Mouse (Mus musculus): ENCODE measurements at regions not wholly inside any gene's neighbourhood (a gene's known extent, or its start where the extent isn't known, plus 50 kb on each side); places are given as distances from the start of the nearest gene placed in this dataset.
A peak's percentile ranks its signal among the peaks of the same experiment; 100 is the strongest.

GRCm38 (mm10) chr14:114791831-114792224 lies 300.2 kb upstream of the Gpc5 start:
- no peak for DNase-seq (ENCODE audit: low read depth, low spot score)
- 40% methylated on average over 4 of the region's 4 CpGs for WGBS

- WGBS = 91% methylated on average over 11 of the region's 11 CpGs
- DNase-seq (ENCODE audit: low read depth, low spot score) = no peak
These were observed 287.4 kb upstream of the Gpc5 start for GRCm38 (mm10) chr14:114804643-114805042.

GRCm38 (mm10) chr14:114808621-114809020 lies 283.4 kb upstream of the Gpc5 start:
- DNase-seq (ENCODE audit: low read depth, low spot score) = no peak
- 82% methylated on average over 2 of the region's 2 CpGs for WGBS

- no peak for DNase-seq (ENCODE audit: low read depth, low spot score)
- WGBS = 49% methylated on average over 1 of the region's 1 CpGs
These were observed 271.3 kb upstream of the Gpc5 start for GRCm38 (mm10) chr14:114820677-114821076.

GRCm38 (mm10) chr14:114821098-114821594 lies 270.9 kb upstream of the Gpc5 start:
- WGBS = 41% methylated on average over 2 of the region's 2 CpGs
- no peak for DNase-seq (ENCODE audit: low read depth, low spot score)

- 75% methylated on average over 5 of the region's 5 CpGs for WGBS
- DNase-seq (ENCODE audit: low read depth, low spot score) = no peak
These were observed 270.3 kb upstream of the Gpc5 start for GRCm38 (mm10) chr14:114821672-114822071.

- WGBS = 42% methylated on average over 10 of the region's 10 CpGs
- no peak for DNase-seq (ENCODE audit: low read depth, low spot score)
These were observed 265.2 kb upstream of the Gpc5 start for GRCm38 (mm10) chr14:114826662-114827321.

- DNase-seq (ENCODE audit: low read depth, low spot score) = no peak
These were observed 262.7 kb upstream of the Gpc5 start for GRCm38 (mm10) chr14:114829310-114829709.

GRCm38 (mm10) chr14:114832987-114833386 lies 259.0 kb upstream of the Gpc5 start:
- DNase-seq (ENCODE audit: low read depth, low spot score) = no peak
- WGBS = 77% methylated on average over 11 of the region's 11 CpGs

More at GRCm38 (mm10) chr14:114829310-114829709, 262.7 kb upstream of the Gpc5 start:
- 46% methylated on average over 2 of the region's 2 CpGs for WGBS

- peak; percentile 11 for DNase-seq (ENCODE audit: low read depth, low spot score)
- 26% methylated on average over 3 of the region's 3 CpGs for whole genome bisulfite sequencing
These were observed 255.2 kb upstream of the Gpc5 start for GRCm38 (mm10) chr14:114836723-114837349.

GRCm38 (mm10) chr14:114837652-114838276 lies 254.3 kb upstream of the Gpc5 start:
- WGBS = 34% methylated on average over 16 of the region's 16 CpGs
- no peak for DNase-seq (ENCODE audit: low read depth, low spot score)

GRCm38 (mm10) chr14:114839340-114839903 lies 252.6 kb upstream of the Gpc5 start:
- DNase-seq (ENCODE audit: low read depth, low spot score) = no peak
- 86% methylated on average over 2 of the region's 2 CpGs for WGBS

- 50% methylated on average over 5 of the region's 5 CpGs for WGBS
- DNase-seq (ENCODE audit: low read depth, low spot score) = no peak
These were observed 251.2 kb upstream of the Gpc5 start for GRCm38 (mm10) chr14:114840766-114841165.

- 38% methylated on average over 5 of the region's 5 CpGs for WGBS
- no peak for DNase-seq (ENCODE audit: low read depth, low spot score)
These were observed 250.5 kb upstream of the Gpc5 start for GRCm38 (mm10) chr14:114841552-114841951.

- DNase-seq (ENCODE audit: low read depth, low spot score) = no peak
- 81% methylated on average over 8 of the region's 8 CpGs for WGBS
These were observed 249.7 kb upstream of the Gpc5 start for GRCm38 (mm10) chr14:114842327-114842726.

GRCm38 (mm10) chr14:114843105-114843743 lies 248.8 kb upstream of the Gpc5 start:
- no peak for DNase-seq (ENCODE audit: low read depth, low spot score)
- WGBS = 89% methylated on average over 6 of the region's 6 CpGs

- 23% methylated on average over 9 of the region's 9 CpGs for WGBS
- DNase-seq (ENCODE audit: low read depth, low spot score) = peak; percentile 7
These were observed 237.5 kb upstream of the Gpc5 start for GRCm38 (mm10) chr14:114854324-114855054.

- DNase-seq (ENCODE audit: low read depth, low spot score) = no peak
- 44% methylated on average over 12 of the region's 12 CpGs for WGBS
These were observed 236.8 kb upstream of the Gpc5 start for GRCm38 (mm10) chr14:114855055-114855740.

GRCm38 (mm10) chr14:114855746-114856145 lies 236.3 kb upstream of the Gpc5 start:
- no peak for DNase-seq (ENCODE audit: low read depth, low spot score)
- 30% methylated on average over 3 of the region's 3 CpGs for WGBS
